Mouse (Mus musculus) bone marrow macrophage, adult 2 months (primary cell): Measurements from ENCODE around the gene Tex46. TPM values are rescaled to one million over a fixed set of nuclear protein-coding genes. Genes with fewer than 3 reads are reported as not detected.

Experiments used
- H3K27ac ChIP-seq: 2 replicates; pipeline ENCODE4 v1.5.1; 2012; ENCODE audit warnings: low read depth, low read length; ENCODE audit not compliant: insufficient read depth
- H3K4me1 ChIP-seq: 2 replicates; pipeline ENCODE4 v1.6.1; 2012; ENCODE audit warnings: low read length; ENCODE audit not compliant: control insufficient read depth, insufficient read depth
- H3K4me3 ChIP-seq: 2 replicates; pipeline ENCODE4 v1.5.1; 2012; ENCODE audit warnings: mild to moderate bottlenecking, low read length, moderate library complexity; ENCODE audit not compliant: insufficient read depth
- CTCF ChIP-seq: IDR thresholded peaks from 2 replicates; pipeline ENCODE4 v1.5.1; 2012; ENCODE audit warnings: low read depth, mild to moderate bottlenecking, low read length, moderate library complexity
- POLR2A ChIP-seq: IDR thresholded peaks from 2 replicates; pipeline ENCODE4 v1.6.1; 2012; ENCODE audit warnings: mild to moderate bottlenecking, low read depth, low read length, borderline replicate concordance
- polyA plus RNA-seq: library from polyadenylated mRNA; stranded (reverse); fragments of >200 nt; gene quantifications from 2 replicates; pipeline ENCODE4 v1.2.4, GENCODE M21; 2012; ENCODE audit not compliant: missing spikeins, insufficient read depth, insufficient read length

Tex46 gene
- polyA plus RNA-seq, 1 experiment: not detected

DNA sequence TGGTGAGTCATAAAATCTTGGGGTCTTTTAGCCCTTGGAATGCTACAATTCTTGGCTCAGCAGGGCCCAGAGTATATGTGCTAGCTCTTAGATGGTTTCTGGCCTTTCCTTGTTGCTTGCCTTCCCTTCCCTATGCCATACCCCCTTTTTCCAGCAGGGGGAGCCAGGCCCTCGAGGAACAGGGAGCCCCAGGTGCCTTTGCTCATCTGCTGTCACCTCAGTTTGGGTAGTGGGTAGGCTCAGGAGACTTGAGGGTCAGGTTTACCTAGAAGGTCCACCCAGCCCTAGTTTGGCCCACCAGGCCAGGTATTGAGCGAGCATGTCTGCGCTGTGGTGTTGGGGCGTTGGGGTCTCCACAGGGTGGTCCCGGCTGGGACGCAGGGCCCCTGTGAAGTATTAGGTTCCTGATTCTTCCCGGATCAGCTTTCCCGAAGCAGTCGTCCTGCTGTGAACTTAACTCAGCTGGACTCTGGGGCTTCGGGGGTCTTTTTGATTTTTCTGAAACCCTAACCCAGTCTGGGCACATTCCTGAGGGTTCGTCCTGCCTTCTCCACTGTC, 38.8 kb downstream of the Tex46 start:
- TF ChIP-seq CTCF: peak; percentile 79
- TF ChIP-seq POLR2A: no peak
- no peak overlapping the region for H3K4me3 ChIP-seq
- no peak overlapping the region for H3K27ac ChIP-seq
- no peaks in the 10 kb centered on the region for H3K4me1 ChIP-seq

DNA sequence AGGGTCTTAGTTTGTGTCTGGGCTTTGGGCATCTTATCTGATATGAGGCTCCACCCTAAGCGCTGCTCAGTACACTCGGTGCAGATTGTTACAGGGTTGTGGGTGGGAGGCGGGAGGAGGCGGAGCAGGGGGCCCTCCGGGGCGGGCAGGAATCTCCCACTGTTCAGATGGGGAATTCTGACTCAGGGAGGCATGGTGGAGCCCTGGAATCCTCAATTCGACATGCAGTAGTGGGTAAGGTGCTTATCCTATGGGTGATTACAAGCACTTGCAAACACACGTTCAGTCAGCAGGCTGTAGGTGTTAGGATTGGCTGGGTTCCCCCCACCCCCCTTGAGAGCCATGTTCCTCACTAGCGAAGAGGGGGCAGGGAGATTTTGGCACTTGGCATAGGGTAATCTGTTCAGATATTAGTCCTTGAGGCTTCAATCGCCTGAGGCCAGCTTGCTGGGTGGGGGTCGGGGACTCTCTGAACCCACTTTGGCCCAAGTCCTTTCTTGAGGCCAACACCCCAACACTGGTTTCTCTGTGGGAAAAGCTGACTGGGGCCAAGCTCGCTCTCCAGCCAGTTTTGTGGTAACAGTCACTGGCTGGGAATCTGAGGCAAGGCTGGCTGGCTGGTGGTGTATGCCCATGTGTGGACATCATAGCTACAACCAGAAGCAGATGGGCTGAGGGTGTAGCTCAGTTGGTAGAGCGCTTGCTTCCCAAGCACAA, 39.4 kb downstream of the Tex46 start:
- Histone ChIP-seq H3K4me3 (no peak overlapping the region), H3K27ac (no peak overlapping the region), H3K4me1 (no peaks in the 10 kb centered on the region)
- TF ChIP-seq POLR2A: no peak
- TF ChIP-seq CTCF: no peak

DNA sequence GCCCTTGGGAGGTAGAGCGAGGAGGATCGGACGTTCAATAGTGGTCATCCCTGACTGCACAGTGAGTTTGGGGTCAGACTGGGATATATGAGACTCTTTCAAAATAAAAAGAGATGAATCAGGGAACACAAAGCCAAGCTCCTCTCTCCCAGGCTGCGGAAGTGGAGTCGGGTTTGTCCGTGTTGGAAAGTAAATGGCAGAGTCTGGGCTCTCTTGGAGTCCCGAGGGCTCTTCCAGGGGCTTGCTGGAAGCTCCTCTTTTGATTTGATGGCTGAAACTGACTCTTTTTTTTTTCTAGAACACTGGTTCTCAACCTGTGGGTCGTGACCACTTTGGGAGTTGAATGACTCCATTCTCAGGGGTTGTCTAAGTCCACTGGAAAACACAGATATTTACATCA, 40.0 kb downstream of the Tex46 start:
- TF ChIP-seq CTCF (no peak), POLR2A (no peak)
- no peak overlapping the region for H3K27ac ChIP-seq
- H3K4me1 ChIP-seq: no peaks in the 10 kb centered on the region

DNA sequence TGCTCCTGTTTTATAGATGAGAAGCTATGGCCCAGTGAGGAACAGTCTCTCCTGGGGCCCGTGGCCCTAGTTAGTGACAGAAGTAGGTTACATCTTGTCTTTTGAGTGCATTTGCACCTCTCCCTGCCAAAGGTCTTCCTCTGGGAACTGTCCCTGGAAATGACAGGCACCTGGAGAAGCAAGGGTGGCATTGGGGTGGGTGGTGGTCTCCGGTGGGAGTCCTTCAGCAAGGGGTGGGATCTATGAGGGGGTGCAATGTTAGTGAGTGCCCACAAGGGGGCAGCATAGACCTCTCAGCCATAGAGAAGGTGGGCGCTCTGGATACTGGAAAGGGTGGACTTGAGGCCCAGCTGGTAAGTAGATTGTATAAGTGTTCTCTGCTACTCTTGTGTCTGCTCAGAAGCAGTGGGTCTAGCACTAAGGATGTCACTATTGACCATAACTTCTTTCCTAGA, 41.1 kb downstream of the Tex46 start:
- no peak overlapping the region for H3K27ac ChIP-seq
- no peaks in the 10 kb centered on the region for H3K4me1 ChIP-seq
- TF ChIP-seq CTCF: peak; percentile 82
- no peak for TF ChIP-seq POLR2A
- no peak overlapping the region for H3K4me3 ChIP-seq

More for the DNA sequence above, 40.0 kb downstream of the Tex46 start:
- H3K4me3 ChIP-seq: no peak overlapping the region

DNA sequence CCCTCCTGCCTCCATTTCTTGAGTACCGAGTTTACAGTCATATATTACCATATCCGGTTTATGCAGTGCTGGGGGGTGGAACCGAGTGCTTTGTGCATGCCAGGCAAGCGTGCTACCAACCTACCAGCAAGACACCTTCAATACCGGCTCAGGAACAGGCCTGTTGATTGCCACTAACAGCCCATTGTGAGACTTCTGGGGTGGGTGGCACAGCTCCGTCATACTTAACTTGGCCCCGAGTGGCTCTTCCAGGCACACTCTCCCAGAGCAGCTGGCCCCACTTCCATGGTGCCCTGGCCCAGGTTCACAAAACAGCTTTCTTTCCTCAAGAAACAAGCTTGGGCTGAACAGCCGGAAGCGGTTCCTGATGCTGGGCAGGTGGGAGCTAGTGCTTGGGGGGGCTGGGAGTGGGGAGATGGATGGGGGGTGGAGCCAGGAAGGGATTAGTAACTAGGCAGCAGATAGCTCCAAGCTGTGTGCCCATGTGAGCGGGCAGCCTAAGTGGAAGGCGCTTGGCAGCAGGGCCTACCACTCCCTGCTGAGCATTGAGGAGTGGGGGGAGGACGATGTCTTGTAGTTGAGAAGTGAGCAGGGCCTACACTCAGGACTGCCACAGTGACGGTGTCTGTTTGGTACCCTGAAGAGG, 41.8 kb downstream of the Tex46 start:
- TF ChIP-seq CTCF: no peak
- TF ChIP-seq POLR2A: no peak
- no peak overlapping the region for H3K4me3 ChIP-seq

DNA sequence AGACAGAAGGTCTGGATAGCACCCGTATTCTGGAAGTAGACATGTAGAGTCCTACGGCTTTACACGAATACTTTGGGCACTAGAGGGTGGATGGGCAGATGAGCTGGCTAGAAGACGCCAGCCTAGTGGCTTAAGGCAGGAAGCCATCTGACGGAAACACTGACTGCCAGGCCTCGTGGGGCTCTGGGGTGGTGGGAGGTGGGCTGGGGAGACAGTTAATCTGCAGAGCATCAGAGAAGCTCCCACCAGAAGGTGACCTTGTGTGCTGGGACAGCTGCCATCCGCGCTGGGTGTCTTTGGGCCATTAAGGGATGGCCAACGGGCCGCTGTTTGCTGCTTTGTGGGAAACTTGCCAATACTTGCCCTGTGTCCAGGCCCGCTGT, 42.3 kb downstream of the Tex46 start:
- no peak for TF ChIP-seq CTCF
- no peak for TF ChIP-seq POLR2A
- Histone ChIP-seq H3K27ac (no peak overlapping the region), H3K4me3 (no peak overlapping the region), H3K4me1 (no peaks in the 10 kb centered on the region)

More for the DNA sequence above, 41.8 kb downstream of the Tex46 start:
- no peaks in the 10 kb centered on the region for H3K4me1 ChIP-seq
- no peak overlapping the region for H3K27ac ChIP-seq

DNA sequence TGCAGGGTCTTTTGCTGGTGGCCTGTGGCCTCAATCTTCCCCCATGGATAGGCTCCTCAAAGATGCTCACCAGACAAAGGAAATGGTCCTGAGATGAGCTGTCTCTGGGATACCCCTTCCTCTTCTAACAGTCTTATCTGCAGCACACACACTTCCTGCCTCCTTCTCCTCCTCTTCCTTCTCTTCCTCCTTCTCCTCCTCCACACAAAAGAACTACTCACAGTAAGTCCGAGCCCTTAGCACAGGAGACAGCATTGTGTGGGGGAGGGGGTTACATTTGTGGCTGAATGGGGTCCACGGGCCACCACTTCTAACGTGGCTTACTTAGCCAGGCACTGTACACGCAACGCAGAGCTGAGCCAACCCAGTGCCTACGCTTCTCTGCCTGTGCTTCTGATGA, 42.8 kb downstream of the Tex46 start:
- Histone ChIP-seq H3K4me3 (no peak overlapping the region), H3K4me1 (no peaks in the 10 kb centered on the region), H3K27ac (no peak overlapping the region)
- TF ChIP-seq CTCF (no peak), POLR2A (no peak)

DNA sequence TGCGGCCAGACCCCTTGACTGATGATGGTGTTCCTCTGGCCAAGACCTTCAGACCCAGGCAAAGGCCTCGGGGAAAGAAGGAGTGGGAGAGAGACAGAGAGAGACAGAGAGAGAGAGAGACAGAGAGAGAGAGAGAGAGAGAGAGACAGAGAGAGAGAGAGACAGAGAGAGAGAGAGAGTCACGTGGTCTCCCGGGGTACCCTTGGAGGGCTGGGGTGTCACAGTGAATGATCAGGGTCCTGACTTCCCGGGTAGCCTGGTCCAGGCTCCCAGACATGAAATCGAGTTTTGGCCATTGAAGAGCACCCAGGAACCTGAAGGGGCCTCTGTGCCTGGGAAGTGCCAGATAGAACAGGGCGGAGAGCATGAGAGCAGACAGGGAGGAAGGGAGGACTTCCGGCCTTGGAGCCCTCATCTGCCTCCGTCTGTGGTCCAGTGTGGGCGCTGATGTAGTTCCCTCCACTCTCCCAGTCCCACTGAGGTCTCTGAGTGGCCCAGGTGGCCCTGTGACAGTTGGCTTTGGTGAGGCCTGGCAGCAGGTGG, 43.5 kb downstream of the Tex46 start:
- TF ChIP-seq POLR2A (no peak), CTCF (no peak)
- no peak overlapping the region for H3K27ac ChIP-seq
- no peak overlapping the region for H3K4me3 ChIP-seq
- H3K4me1 ChIP-seq: no peaks in the 10 kb centered on the region

DNA sequence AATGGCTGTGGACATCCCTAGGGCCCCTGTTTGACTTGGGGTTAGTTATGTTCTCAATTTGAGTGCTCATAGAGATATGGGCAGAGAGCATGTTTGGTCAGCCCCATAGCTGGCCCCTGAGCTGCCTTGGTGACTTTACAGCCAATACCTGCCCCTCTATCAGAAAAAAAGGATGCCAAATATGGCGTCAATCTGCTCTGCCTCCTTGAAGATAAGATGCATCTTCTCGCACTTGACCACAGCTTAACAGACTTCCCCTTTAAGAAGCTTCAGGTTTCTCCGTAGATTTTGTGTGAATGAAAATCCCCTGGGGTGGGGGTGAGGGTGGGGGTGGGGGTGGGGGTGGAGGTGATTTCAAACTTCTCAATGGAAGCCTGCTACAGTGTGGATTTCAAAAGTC, 47.7 kb downstream of the Tex46 start:
- no peak overlapping the region for H3K4me3 ChIP-seq
- no peak overlapping the region for H3K27ac ChIP-seq
- TF ChIP-seq CTCF (no peak), POLR2A (no peak)
- H3K4me1 ChIP-seq: no peaks in the 10 kb centered on the region

Other genes with a start within 250 kb of the Tex46 start
- gene Htr1d, start 186.9 kb upstream of the Tex46 start, polyA plus RNA-seq: not detected in 2 replicates
- gene 6030445D17Rik, start 148.2 kb upstream of the Tex46 start, polyA plus RNA-seq: not detected in 2 replicates
- 11.9 and 17.2 TPM in 2 replicates for gene Luzp1, start 140.7 kb upstream of the Tex46 start, polyA plus RNA-seq
- gene Kdm1a, start 7.7 kb upstream of the Tex46 start, polyA plus RNA-seq: 29.9 and 32.7 TPM in 2 replicates
- not detected in 2 replicates for gene Lactbl1, start 12.2 kb downstream of the Tex46 start, polyA plus RNA-seq
- gene Ephb2, start 225.6 kb downstream of the Tex46 start, polyA plus RNA-seq: not detected in 2 replicates